Mouse (Mus musculus) hindbrain, embryonic 13.5 days (tissue): ENCODE results near the gene Olfr1440. TPM values are rescaled to one million over a fixed set of nuclear protein-coding genes. Genes with fewer than 3 reads are reported as not detected.

ENCODE experiments used
- ATAC-seq: fragments of 200-750 bp; cut with Nextera tagmentation; 2 replicates; pipeline ENCODE4 v1.8.0; 2017; ENCODE audit warnings: moderate TSS enrichment; ENCODE audit not compliant: low FRiP score
- H3K27ac ChIP-seq: fragments of 300-500 bp; sonication (generic); 2 replicates; pipeline ENCODE4 v1.5.1; 2015; ENCODE audit warnings: inconsistent platforms, mild to moderate bottlenecking, moderate library complexity
- H3K27me3 ChIP-seq: fragments of 300-500 bp; sonication (generic); 2 replicates; pipeline ENCODE4 v1.6.1; 2015; ENCODE audit warnings: mild to moderate bottlenecking, inconsistent platforms
- H3K36me3 ChIP-seq: fragments of 300-500 bp; sonication (generic); 2 replicates; pipeline ENCODE4 v1.6.1; 2015; ENCODE audit warnings: mild to moderate bottlenecking, inconsistent platforms
- H3K4me1 ChIP-seq: fragments of 300-500 bp; sonication (generic); replicated peaks from 2 replicates; pipeline ENCODE4 v1.6.1; 2015; ENCODE audit warnings: inconsistent platforms
- H3K4me2 ChIP-seq: fragments of 300-500 bp; sonication (generic); 2 replicates; pipeline ENCODE4 v1.6.1; 2015; ENCODE audit warnings: inconsistent platforms, mild to moderate bottlenecking, moderate library complexity
- H3K4me3 ChIP-seq: fragments of 300-500 bp; sonication (generic); 2 replicates; pipeline ENCODE4 v1.5.1; 2015; ENCODE audit warnings: mild to moderate bottlenecking, inconsistent platforms
- H3K9ac ChIP-seq: fragments of 300-500 bp; sonication (generic); 2 replicates; pipeline ENCODE4 v1.6.1; 2015; ENCODE audit warnings: mild to moderate bottlenecking, inconsistent platforms
- H3K9me3 ChIP-seq: fragments of 300-500 bp; sonication (generic); 2 replicates; pipeline ENCODE4 v1.6.1; 2016; ENCODE audit warnings: inconsistent platforms
- WGBS: fragments of 180-500 bp; shearing (Covaris S2); methylation state at CpG from one replicate; pipeline ENCODE4 v1.1.7; 2015; 5-methylcytosine and 5-hydroxymethylcytosine counted together
- polyA plus RNA-seq: library from polyadenylated mRNA; unstranded; fragments of >200 nt; fragmentation: Nextera tagmentation; extraction: Ambion mirVana; gene quantifications from 2 replicates; pipeline ENCODE4 v1.2.1, GENCODE M21; 2015

Gene Olfr1440
- polyA plus RNA-seq, 1 experiment from 2014 or later, result not detected

GRCm38 (mm10) chr19:12439581-12439980 lies 52.5 kb downstream of the Olfr1440 start:
- Histone ChIP-seq H3K4me3 (no peak overlapping the region), H3K27me3 (no peaks in the 10 kb centered on the region), H3K27ac (no peak overlapping the region), H3K9me3 (no peaks in the 10 kb centered on the region), H3K36me3 (no peaks in the 10 kb centered on the region), H3K4me2 (no peak overlapping the region), H3K4me1 (no peaks in the 10 kb centered on the region), H3K9ac (no peak overlapping the region)
- 61% methylated on average over 1 of the region's 1 CpGs for WGBS
- no peak for ATAC-seq

DNA sequence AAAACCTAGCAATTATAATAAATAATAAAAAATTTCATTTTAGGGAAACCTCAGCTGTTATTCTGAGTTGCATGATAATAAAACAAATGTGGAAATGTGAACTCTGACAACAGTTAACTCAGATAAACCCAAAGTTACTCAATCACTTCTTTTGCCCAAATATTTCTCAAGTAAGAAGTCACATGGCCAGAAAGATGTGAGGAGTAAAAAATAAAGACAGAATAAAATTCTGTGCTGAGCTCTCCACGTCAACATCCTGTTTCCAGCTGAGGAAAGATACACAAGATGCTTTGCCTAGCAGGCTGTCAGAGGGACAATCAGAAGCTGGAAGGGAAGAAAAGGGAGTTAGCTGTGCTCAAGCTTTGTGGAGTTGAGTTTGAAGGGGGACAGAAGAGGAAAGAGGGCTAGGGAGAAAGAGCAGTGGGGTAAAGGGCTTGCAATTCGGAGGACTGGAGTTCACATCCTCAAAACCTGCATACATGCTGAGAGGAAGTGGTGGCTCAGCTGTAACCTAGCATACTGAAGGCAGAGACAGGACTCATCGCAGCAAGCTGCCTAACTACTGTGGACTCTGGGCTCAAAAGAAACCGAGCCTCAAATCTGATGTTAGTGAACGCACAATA lies 53.1 kb downstream of the Olfr1440 start:
- Histone ChIP-seq H3K9ac (no peak overlapping the region), H3K27ac (no peak overlapping the region), H3K36me3 (no peaks in the 10 kb centered on the region), H3K27me3 (no peaks in the 10 kb centered on the region), H3K4me1 (no peaks in the 10 kb centered on the region), H3K4me2 (no peak overlapping the region), H3K9me3 (no peaks in the 10 kb centered on the region), H3K4me3 (no peak overlapping the region)
- 74% methylated on average over 5 of the region's 5 CpGs for WGBS
- no peak for ATAC-seq

GRCm38 (mm10) chr19:12442560-12442959 lies 55.5 kb downstream of the Olfr1440 start:
- H3K27me3 ChIP-seq, result no peaks in the 10 kb centered on the region
- WGBS, result 82% methylated on average over 4 of the region's 4 CpGs
- no peaks in the 10 kb centered on the region for H3K9me3 ChIP-seq
- no peak overlapping the region for H3K27ac ChIP-seq
- no peaks in the 10 kb centered on the region for H3K4me1 ChIP-seq
- H3K36me3 ChIP-seq, result no peaks in the 10 kb centered on the region
- H3K4me2 ChIP-seq, result no peak overlapping the region
- no peak overlapping the region for H3K9ac ChIP-seq
- no peak for ATAC-seq
- H3K4me3 ChIP-seq, result no peak overlapping the region

DNA sequence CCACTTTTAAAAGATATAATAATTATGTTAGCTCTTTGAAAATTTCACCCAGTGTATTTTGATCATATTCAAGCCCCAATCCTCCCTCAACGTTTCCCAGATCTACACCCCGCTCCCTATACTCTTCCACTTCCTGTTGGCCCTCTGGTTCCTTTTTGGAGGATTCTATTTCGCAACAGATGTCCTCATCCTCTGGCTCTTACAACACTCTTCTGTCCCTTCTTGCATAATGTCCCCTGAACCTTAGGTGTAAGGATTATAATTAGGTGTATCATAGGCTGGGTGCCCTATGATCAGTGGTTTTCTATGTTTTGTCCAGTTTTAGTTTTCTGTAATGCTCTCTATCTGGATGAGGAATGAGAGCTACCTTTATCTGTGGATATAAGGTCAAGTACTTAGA lies 57.9 kb downstream of the Olfr1440 start:
- Histone ChIP-seq H3K9ac (no peak overlapping the region), H3K4me1 (no peaks in the 10 kb centered on the region), H3K27ac (no peak overlapping the region), H3K9me3 (no peaks in the 10 kb centered on the region), H3K27me3 (no peaks in the 10 kb centered on the region), H3K36me3 (no peaks in the 10 kb centered on the region), H3K4me2 (no peak overlapping the region), H3K4me3 (no peak overlapping the region)
- ATAC-seq, result no peak
- WGBS, result 86% methylated on average over 3 of the region's 3 CpGs

Other genes with a start within 250 kb of the Olfr1440 start
- not detected in 2 replicates for gene Olfr1555-ps1, start 217.2 kb upstream of the Olfr1440 start, polyA plus RNA-seq
- gene Olfr1431, start 186.6 kb upstream of the Olfr1440 start, polyA plus RNA-seq, result not detected in 2 replicates
- gene Olfr1432, start 154.7 kb upstream of the Olfr1440 start, polyA plus RNA-seq, result not detected in 2 replicates
- gene Olfr262, start 145.6 kb upstream of the Olfr1440 start, polyA plus RNA-seq, result not detected in 2 replicates
- not detected in 2 replicates for gene Olfr235, start 126.2 kb upstream of the Olfr1440 start, polyA plus RNA-seq
- not detected in 2 replicates for gene Olfr1434, start 107.4 kb upstream of the Olfr1440 start, polyA plus RNA-seq
- not detected in 2 replicates for gene Olfr1436, start 88.1 kb upstream of the Olfr1440 start, polyA plus RNA-seq
- not detected in 2 replicates for gene Olfr1437, start 62.2 kb upstream of the Olfr1440 start, polyA plus RNA-seq
- not detected in 2 replicates for gene Olfr1438-ps1, start 51.4 kb upstream of the Olfr1440 start, polyA plus RNA-seq
- gene Olfr1441, start 30.2 kb downstream of the Olfr1440 start, polyA plus RNA-seq, result not detected in 2 replicates
- not detected in 2 replicates for gene Pfpl, start 40.6 kb downstream of the Olfr1440 start, polyA plus RNA-seq
- 0.47 and 0.78 TPM in 2 replicates for gene Mpeg1, start 73.5 kb downstream of the Olfr1440 start, polyA plus RNA-seq
- 34.8 and 36.8 TPM in 2 replicates for gene Dtx4, start 114.2 kb downstream of the Olfr1440 start, polyA plus RNA-seq
- gene Fam111a, start 158.5 kb downstream of the Olfr1440 start, polyA plus RNA-seq, result 7.8 and 8.0 TPM in 2 replicates
- 0.19 TPM in 1 of 2 replicates, not detected in the other for gene Gm4952, start 212.7 kb downstream of the Olfr1440 start, polyA plus RNA-seq
- gene Glyat, start 246.0 kb downstream of the Olfr1440 start, polyA plus RNA-seq, result 0.05 TPM in 1 of 2 replicates, not detected in the other